Comparison of ENCODE assay signal across 8 mouse cellular contexts in genomic region chr8:72134756-72135445, GRCm38 (mm10). TPM values are rescaled to one million over a fixed set of nuclear protein-coding genes. Genes with fewer than 3 reads are reported as not detected.
DNase-seq lines count a peak whose midpoint lies in the region; ATAC-seq and TF ChIP-seq lines count a peak whose summit lies in the region.

TSS of gene Tpm4 (plus strand) at chr8:72134975.

- no peaks in the 10 kb centered on the region for H3K9me3 ChIP-seq in hindbrain, embryonic 14.5 days (ENCODE audit: control insufficient read depth, low read length)

- no peak for DNase-seq in Patski (ENCODE audit: low read depth, low spot score)
- peak; percentile 82 to 86 for DNase-seq in cerebellum, postnatal 10 days
- DNase-seq in gastrocnemius, adult 2 months: peak; percentile 85
- DNase-seq in hindbrain, embryonic 14.5 days (ENCODE audit: low spot score): peak; percentile 65
- DNase-seq in layer of hippocampus, postnatal 36 days: peak; percentile 22 to 40
- peak; percentile 75 for DNase-seq in lung, postnatal 36 days
- DNase-seq in ovary, postnatal 36 days (ENCODE audit: low spot score): peak; percentile 78
- DNase-seq in thymus, postnatal 4 days: peak; percentile 68

- H3K4me2 ChIP-seq in hindbrain, embryonic 14.5 days (replicated peaks): peak within 1 kb of the TSS; percentile 94

- intact Hi-C loops in gastrocnemius, adult 2 months (cut with DNase I): loop anchor here (10.0 kb wide), 1 partner anchor 230 kb away; the partner anchor contains the start of genes Zfp617 and Zfp882

- WGBS in hindbrain, embryonic 14.5 days: under 1% methylated on average over 48 of the region's 49 CpGs

- peak; percentile 83 for ATAC-seq in Patski
- peak; percentile 79 for ATAC-seq in hindbrain, embryonic 14.5 days (ENCODE audit: low FRiP score)

- peak within 1 kb of the TSS; percentile 88 for H3K9ac ChIP-seq in hindbrain, embryonic 14.5 days

- H3K4me3 ChIP-seq in gastrocnemius, adult 2 months: peak within 1 kb of the TSS; percentile 97
- H3K4me3 ChIP-seq in hindbrain, embryonic 14.5 days (replicated peaks; ENCODE audit: low read length): peak within 1 kb of the TSS; percentile 70

- CTCF ChIA-PET in Patski (lab: Charles Lee): interaction anchor here (0.8 to 1.3 kb wide), 3 partner anchors 16 to 105 kb away, joined by 3 to 4 read pairs (median 3); partner anchors contain the start of gene Ap1m1

- H3K36me3 ChIP-seq in hindbrain, embryonic 14.5 days (replicated peaks; ENCODE audit: control insufficient read depth, insufficient read depth): peaks cover 19% of the 10 kb centered on the region

- in situ Hi-C loops in Patski (cut with MboI; ENCODE audit: low pct_unique_long_range_greater_than_20kb): loop anchor here (10.0 to 25.0 kb wide), 2 partner anchors 220 to 848 kb away; no protein-coding TSS in a partner anchor

- H3K27ac ChIP-seq in gastrocnemius, adult 2 months: peak within 1 kb of the TSS; percentile 96
- H3K27ac ChIP-seq in hindbrain, embryonic 14.5 days: peak within 1 kb of the TSS; percentile 90

- H3K27me3 ChIP-seq in Patski: no peaks in the 10 kb centered on the region
- H3K27me3 ChIP-seq in hindbrain, embryonic 14.5 days (ENCODE audit: control insufficient read depth, insufficient read depth, low read length): no peaks in the 10 kb centered on the region

- POLR2A ChIA-PET in Patski (lab: Charles Lee): interaction anchor here (1.0 to 3.7 kb wide), 2 partner anchors 12 to 28 kb away, joined by 3 to 30 read pairs; no protein-coding TSS in a partner anchor

- H3K4me1 ChIP-seq in hindbrain, embryonic 14.5 days (replicated peaks; ENCODE audit: control insufficient read depth, insufficient read depth, low read length): peaks cover 19% of the 10 kb centered on the region

- TF ChIP-seq CTCF in Patski (IDR thresholded peaks at IDR 0.05): no peak
- no peak for TF ChIP-seq CTCF in gastrocnemius, adult 2 months (IDR thresholded peaks at IDR 0.05)

RNA-seq across cellular contexts. Expression of gene Tpm4, which starts in this region (rescaled TPM):
- 660 TPM for polyA plus RNA-seq in Patski (2021)
- total RNA-seq in gastrocnemius, adult 2 months (2021): 10 to 100 TPM; 22.2 to 44.0 TPM
- polyA plus RNA-seq in hindbrain, embryonic 14.5 days (2014; fragmentation: Nextera tagmentation; extraction: Ambion mirVana): 177 and 186 TPM in 2 replicates
- total RNA-seq in layer of hippocampus, postnatal 36 days (2021): 10 to 100 TPM; 22.3 to 27.6 TPM
